Mouse (Mus musculus) ES-E14 (cell line): ENCODE data around the gene Ms4a6d. TPM values are rescaled to one million over a fixed set of nuclear protein-coding genes. Genes with fewer than 3 reads are reported as not detected.

Source experiments
- DNase-seq: peaks from one replicate; pipeline ENCODE4 v3.0.0-alpha.2; 2013; ENCODE audit warnings: low read depth, low spot score
- H3K27ac ChIP-seq: 2 replicates; pipeline ENCODE4 v1.5.1; 2012; ENCODE audit warnings: low read depth, mild to moderate bottlenecking, low read length, moderate library complexity, mixed read lengths; ENCODE audit not compliant: poor library complexity, insufficient read depth, severe bottlenecking
- H3K36me3 ChIP-seq: 2 replicates; pipeline ENCODE4 v1.6.1; 2012; ENCODE audit warnings: mild to moderate bottlenecking, low read length, moderate library complexity, mixed read lengths; ENCODE audit not compliant: control insufficient read depth, poor library complexity, insufficient read depth, severe bottlenecking
- H3K4me1 ChIP-seq, 2 experiments: fragments of 150-350 bp in 1 of 2; sonication (generic) in 1 of 2; 2 replicates each; pipeline ENCODE4 v1.6.1; 2012; ENCODE audit warnings: low read length in 2 of 2, mild to moderate bottlenecking in 1 of 2, mixed read lengths in 1 of 2; ENCODE audit not compliant: control insufficient read depth in 2 of 2, insufficient read depth in 2 of 2, poor library complexity in 1 of 2
- H3K4me3 ChIP-seq, 2 experiments: fragments of 150-350 bp in 1 of 2; sonication (generic) in 1 of 2; 2 replicates each; pipeline ENCODE4 v1.5.1; 2012; ENCODE audit warnings: low read length in 2 of 2, low read depth in 1 of 2, mild to moderate bottlenecking in 1 of 2, mixed read lengths in 1 of 2; ENCODE audit not compliant: insufficient read depth in 1 of 2, poor library complexity in 1 of 2, severe bottlenecking in 1 of 2
- H3K9ac ChIP-seq: 2 replicates; pipeline ENCODE4 v1.6.1; 2012; ENCODE audit warnings: low read depth, mild to moderate bottlenecking, low read length, mixed read lengths; ENCODE audit not compliant: poor library complexity, insufficient read depth, severe bottlenecking
- H3K9me3 ChIP-seq: fragments of 150-350 bp; sonication (generic); 2 replicates; pipeline ENCODE4 v1.6.1; 2012; ENCODE audit warnings: low read depth, mild to moderate bottlenecking, low read length; ENCODE audit not compliant: control insufficient read depth, insufficient read depth
- CHD2 ChIP-seq: IDR thresholded peaks from 2 replicates; pipeline ENCODE4 v1.6.1; 2014; ENCODE audit warnings: mild to moderate bottlenecking, low read depth, low read length, inconsistent platforms
- HCFC1 ChIP-seq: IDR thresholded peaks from 2 replicates; pipeline ENCODE4 v1.6.1; 2012; ENCODE audit warnings: low read length, inconsistent platforms, borderline replicate concordance; ENCODE audit not compliant: insufficient read depth
- MAFK ChIP-seq: IDR thresholded peaks from 2 replicates; pipeline ENCODE4 v1.6.1; 2014; ENCODE audit warnings: mild to moderate bottlenecking, low read depth, low read length, inconsistent platforms; ENCODE audit not compliant: insufficient read depth
- ZC3H11A ChIP-seq: IDR thresholded peaks from 2 replicates; pipeline ENCODE4 v1.6.1; 2012; ENCODE audit warnings: low read depth, mild to moderate bottlenecking, inconsistent platforms, low read length, borderline replicate concordance
- ZNF384 ChIP-seq: IDR thresholded peaks from 2 replicates; pipeline ENCODE4 v1.6.1; 2012; ENCODE audit warnings: low read depth, low read length, inconsistent platforms
- in situ Hi-C, 2 experiments: fragments of 600-800 bp; cut with MboI; formaldehyde crosslinking; loops; one replicate each; pipeline ENCODE4 v1.15.1; 2025; ENCODE audit warnings: low sequenced_read_pairs in 2 of 2, inconsistent platforms in 1 of 2; ENCODE audit not compliant: unreplicated experiment in 2 of 2
- total RNA-seq: library from RNA; depleted of rRNA; stranded (reverse); fragments of 300-350 nt; gene quantifications from 2 replicates; pipeline ENCODE4 v1.2.3, GENCODE M21; 2012; rRNA removed

The Ms4a6d gene
- total RNA-seq: 2.3 and 4.0 TPM in 2 replicates

DNA sequence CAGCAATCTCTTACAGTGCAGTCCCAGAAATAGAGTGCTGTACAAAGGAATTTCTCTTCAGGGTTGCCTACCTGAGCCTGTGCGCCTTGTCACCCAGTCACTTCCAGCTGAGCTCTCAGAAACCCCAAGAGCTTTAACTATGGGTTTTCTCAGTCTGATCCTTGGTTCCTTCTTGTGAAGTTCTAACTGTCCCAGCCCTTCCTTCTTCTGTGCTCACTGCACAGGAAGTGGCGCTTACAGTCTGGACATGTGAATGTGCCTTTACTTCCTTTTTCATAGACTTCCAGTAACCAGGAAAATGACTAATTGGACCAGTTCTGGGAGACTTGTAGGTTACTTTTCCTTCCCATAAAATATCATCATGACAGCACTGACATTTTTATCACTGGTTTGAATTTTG is at the start of gene Ms4a6d:
Ms4a6d (minus strand) TSS at position 247 of the 400 bp plus-strand sequence.
- DNase-seq: no peak
- no peak within 1 kb of the TSS for H3K27ac ChIP-seq
- no peak within 1 kb of the TSS for H3K4me3 ChIP-seq
- no peak within 1 kb of the TSS for H3K9ac ChIP-seq
- in situ Hi-C loops: loop anchor here (5.0 to 10.0 kb wide), 2 partner anchors 158 to 420 kb away; no protein-coding TSS in a partner anchor
- TF ChIP-seq ZNF384 (no peak), CHD2 (no peak)
- H3K36me3 ChIP-seq: no peaks in the 10 kb centered on the region
- H3K9me3 ChIP-seq: no peaks in the 10 kb centered on the region
- no peaks in the 10 kb centered on the region for H3K4me1 ChIP-seq

DNA sequence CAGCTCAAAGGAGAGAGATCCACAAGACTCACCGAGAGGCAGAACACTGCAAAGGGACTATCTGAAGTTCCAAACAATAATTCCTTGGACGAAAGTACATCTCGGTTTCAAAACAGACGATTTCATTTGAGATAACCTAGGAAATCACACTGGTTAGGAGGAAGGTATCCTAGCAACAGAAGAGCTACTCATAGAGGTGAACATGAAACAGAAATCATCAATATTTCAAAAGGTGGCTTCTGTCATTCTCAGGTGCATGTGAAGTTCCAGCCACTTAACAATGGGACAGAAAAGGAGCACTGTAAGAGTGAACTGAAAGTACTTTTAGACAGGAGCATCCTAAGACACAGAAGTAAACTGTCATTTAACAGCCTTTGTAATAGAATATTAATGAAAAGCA is 44.9 kb upstream of the Ms4a6d start:
- no peaks in the 10 kb centered on the region for H3K4me1 ChIP-seq
- no peaks in the 10 kb centered on the region for H3K36me3 ChIP-seq
- no peak overlapping the region for H3K27ac ChIP-seq
- no peak overlapping the region for H3K4me3 ChIP-seq
- no peaks in the 10 kb centered on the region for H3K9me3 ChIP-seq
- DNase-seq: no peak
- H3K9ac ChIP-seq: no peak overlapping the region
- in situ Hi-C loops: no loop called here
- no peak for TF ChIP-seq CHD2
- no peak for TF ChIP-seq ZNF384
- TF ChIP-seq MAFK: no peak
- TF ChIP-seq ZC3H11A: no peak
- TF ChIP-seq HCFC1: no peak

DNA sequence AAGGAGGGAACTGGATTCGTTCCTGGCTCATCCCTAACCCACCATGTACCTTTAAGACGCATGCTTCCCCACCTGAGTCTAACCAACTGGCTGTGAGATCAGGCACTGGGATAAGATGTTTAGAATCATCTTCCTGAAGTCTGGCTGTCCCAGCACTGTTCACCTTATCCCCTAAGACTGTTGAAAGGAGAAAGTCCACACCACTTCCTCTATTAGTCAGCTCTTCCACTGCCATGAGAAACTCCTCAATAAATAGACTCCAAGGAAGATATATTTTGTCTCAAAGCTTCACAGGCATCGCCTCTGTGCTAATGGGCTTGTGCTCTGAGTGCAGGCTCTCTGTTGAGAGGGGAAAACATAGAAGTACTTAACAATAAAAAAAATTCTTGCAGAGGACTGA is 41.5 kb upstream of the Ms4a6d start:
- no peak for TF ChIP-seq HCFC1
- no peak for TF ChIP-seq MAFK
- no peak for TF ChIP-seq ZC3H11A
- no peak for TF ChIP-seq ZNF384
- TF ChIP-seq CHD2: no peak
- no peak overlapping the region for H3K4me3 ChIP-seq
- no peaks in the 10 kb centered on the region for H3K9me3 ChIP-seq
- no peak overlapping the region for H3K27ac ChIP-seq
- in situ Hi-C loops: no loop called here
- H3K36me3 ChIP-seq: no peaks in the 10 kb centered on the region
- DNase-seq: no peak
- H3K4me1 ChIP-seq: no peaks in the 10 kb centered on the region
- H3K9ac ChIP-seq: no peak overlapping the region

DNA sequence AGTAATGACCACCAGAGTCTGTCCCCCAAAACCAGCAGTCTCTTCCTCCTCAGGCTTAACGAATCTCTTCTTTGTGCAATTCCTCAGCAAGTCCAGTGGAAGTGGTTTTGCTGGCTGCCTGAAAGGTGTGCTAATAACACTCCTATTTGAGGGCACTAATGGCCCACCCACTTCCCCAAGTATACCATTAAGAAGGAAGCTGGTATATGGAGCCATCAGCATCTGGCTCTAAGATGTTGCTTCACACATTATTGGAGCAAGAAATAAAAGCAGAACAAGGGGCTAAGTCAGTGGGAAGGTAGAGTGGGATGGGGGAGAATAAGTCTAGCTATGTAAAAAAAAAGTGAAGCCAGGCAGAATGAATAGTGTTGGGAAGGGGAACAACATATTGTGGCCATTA is 36.1 kb upstream of the Ms4a6d start, which contains the start of gene Ms4a3:
Ms4a3 (minus strand) TSS at position 120 of the 400 bp plus-strand sequence.
- Histone ChIP-seq H3K27ac (no peak within 1 kb of the TSS), H3K9ac (no peak within 1 kb of the TSS)
- in situ Hi-C loops: no loop called here

DNA sequence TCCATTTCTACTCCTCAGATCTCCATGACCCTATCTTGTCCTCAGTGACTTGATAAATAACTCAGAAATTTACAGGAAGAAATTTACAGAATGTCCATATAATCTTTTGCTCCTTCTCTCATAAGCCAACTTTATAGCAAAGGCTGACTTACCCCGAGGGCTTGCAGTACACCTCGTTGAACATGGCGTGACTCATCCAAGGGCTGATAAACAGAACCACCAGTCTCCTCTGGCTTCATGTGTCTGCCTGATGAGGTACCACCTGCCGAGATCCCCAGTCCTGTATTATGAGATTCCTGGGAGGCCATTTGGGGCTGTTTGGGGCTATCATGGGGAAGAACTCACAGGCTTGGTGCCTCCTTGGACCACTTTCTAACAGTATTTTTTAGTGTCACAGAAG is 34.4 kb upstream of the Ms4a6d start:
- in situ Hi-C loops: no loop called here
- TF ChIP-seq ZNF384 (no peak), CHD2 (no peak), MAFK (no peak), ZC3H11A (no peak), HCFC1 (no peak)
- H3K4me1 ChIP-seq: no peaks in the 10 kb centered on the region
- no peak overlapping the region for H3K4me3 ChIP-seq
- no peak overlapping the region for H3K27ac ChIP-seq
- no peaks in the 10 kb centered on the region for H3K36me3 ChIP-seq
- H3K9me3 ChIP-seq: no peaks in the 10 kb centered on the region
- DNase-seq: no peak
- no peak overlapping the region for H3K9ac ChIP-seq

More for the DNA sequence above, 36.1 kb upstream of the Ms4a6d start, which contains the start of gene Ms4a3:
- no peaks in the 10 kb centered on the region for H3K4me1 ChIP-seq
- no peaks in the 10 kb centered on the region for H3K36me3 ChIP-seq
- H3K9me3 ChIP-seq: no peaks in the 10 kb centered on the region
- DNase-seq: no peak
- TF ChIP-seq CHD2: no peak
- no peak for TF ChIP-seq MAFK
- TF ChIP-seq ZC3H11A: no peak
- TF ChIP-seq HCFC1: no peak
- no peak within 1 kb of the TSS for H3K4me3 ChIP-seq
